Mouse (Mus musculus): ENCODE data around the gene Apeh.

The Apeh gene

GRCm38 (mm10) chr9:108049561-108050251 is 44.7 kb downstream of the Apeh start:
- DNase-seq = no peak

GRCm38 (mm10) chr9:108049016-108049455 is 45.4 kb downstream of the Apeh start, which contains the start of gene Gmppb:
Gene Gmppb, plus strand, starts transcription at chr9:108049242.
- DNase-seq = peak; percentile 95

DNA sequence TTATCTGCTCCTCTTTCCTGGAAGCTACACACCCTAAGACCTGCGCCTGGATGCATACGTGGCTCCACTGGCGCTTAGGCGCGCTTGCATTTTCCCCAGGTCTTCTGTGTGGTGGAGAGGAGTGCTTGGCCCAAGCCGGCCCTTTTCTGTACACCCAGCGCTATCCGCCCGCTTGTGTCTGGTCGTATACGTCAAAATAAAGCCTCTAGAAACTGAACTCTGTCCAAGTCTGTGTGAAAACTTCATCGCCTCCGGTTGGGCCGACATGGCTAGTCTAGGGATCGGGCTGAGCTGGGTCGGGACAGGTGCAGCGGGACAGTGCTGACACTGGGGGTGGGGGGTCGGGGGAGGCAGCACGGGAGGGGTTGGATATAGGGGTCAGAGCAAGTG is 45.8 kb downstream of the Apeh start:
- no peak for DNase-seq

DNA sequence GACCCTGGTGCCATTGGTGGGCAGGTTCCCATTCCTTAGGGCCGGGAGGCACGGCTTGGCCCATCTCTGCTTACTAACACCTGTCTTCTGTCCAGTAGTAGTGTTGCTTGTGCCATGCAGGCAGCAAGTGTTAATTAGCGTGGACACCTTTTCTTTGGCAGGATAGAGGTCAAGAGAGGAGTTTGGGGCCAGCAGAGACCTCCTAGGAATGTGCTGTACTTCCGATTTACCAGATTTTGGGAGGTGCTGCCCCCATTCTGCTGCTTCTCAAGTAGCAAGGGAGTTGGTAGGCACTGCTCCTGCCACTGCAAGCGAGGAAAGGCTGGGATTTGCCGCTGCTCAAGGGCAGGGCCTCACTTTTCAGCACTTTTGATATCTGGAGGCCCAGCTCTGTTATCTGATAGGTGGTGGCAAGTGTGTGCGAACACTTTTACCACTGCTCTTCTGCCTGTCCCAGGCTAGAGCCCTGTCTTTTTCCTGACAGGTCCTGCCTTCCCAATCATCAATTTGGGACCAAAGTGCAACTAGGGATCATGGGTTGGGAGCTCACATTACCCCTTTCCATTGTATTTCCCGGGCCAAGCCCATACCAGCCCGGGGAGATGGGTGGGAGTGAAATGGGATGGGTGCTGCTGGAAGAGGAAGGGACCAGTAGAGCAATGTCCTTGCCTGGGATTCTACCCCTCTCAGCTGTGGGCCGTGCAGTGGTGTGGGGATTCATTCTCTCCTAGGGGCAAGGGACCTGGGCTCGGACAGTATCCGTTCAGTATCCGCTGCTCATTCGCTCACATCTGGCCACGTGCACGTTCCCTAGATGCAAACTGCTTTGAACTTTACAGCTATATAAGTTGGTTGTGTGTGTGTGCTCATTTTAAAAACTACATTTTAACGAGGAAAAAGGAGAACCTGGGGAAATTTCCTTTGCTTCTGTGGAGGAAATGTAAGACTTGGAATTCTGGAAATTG is 46.5 kb downstream of the Apeh start:
- no peak for DNase-seq

- DNase-seq = no peak
Measured at GRCm38 (mm10) chr9:108046582-108046981, 47.8 kb downstream of the Apeh start.

GRCm38 (mm10) chr9:108044751-108045492 is 49.5 kb downstream of the Apeh start:
- DNase-seq = no peak
